Mouse (Mus musculus) effector memory CD4-positive, alpha-beta T cell, adult 7 months (primary cell): ENCODE measurements around the gene Hist2h2bb. TPM values are rescaled to one million over a fixed set of nuclear protein-coding genes. Genes with fewer than 3 reads are reported as not detected.

Experiments used
- polyA plus RNA-seq: library from polyadenylated mRNA; unstranded; fragments of 100-300 nt; shearing (Covaris generic); gene quantifications from one replicate; pipeline ENCODE4 v1.2.1, GENCODE M21; 2017

Hist2h2bb gene
- 4.8 TPM for polyA plus RNA-seq

DNA sequence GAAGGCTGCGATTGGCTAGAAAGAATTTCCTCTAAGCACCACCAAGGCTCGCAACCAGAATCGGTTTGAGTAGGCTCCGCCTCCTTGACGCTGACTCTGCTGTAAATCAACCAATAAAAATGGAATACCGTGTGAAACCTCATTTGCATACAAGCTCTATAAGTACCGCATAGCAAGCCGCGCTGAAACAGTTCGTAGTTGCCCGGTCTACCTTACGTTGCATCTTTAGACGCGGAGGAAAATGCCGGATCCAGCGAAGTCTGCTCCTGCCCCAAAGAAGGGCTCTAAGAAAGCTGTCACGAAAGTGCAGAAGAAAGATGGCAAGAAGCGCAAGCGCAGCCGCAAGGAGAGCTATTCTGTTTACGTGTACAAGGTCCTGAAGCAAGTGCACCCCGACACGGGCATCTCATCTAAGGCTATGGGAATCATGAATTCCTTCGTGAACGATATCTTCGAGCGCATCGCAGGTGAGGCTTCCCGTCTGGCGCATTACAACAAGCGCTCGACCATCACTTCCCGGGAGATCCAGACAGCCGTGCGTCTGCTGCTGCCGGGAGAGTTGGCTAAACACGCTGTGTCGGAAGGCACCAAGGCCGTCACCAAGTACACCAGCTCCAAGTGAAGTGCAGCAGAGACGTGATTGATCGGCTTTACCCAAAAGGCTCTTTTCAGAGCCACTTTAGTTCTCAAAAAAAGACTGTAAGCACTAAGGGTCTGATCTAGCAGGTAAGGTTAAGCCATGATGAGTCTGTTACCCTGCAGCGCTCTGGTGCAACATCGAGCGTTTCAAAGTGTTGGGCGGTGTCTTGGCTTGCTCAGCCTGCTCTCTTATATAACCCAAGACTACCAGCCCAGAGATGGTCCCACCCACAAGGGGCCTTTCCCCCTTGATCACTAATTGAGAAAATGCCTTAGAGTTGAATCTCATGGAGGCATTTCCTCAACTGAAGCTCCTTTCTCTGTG lies at the start of gene Hist2h2bb:
Hist2h2bb (plus strand) TSS at position 242 of the 964 bp plus-strand sequence.

GRCm38 (mm10) chr3:96220765-96221639 lies 48.5 kb upstream of the Hist2h2bb start, which contains the start of the genes Hist2h2ac and Hist2h2be:
Hist2h2ac (minus strand) TSS chr3:96220880.
Hist2h2be (plus strand) TSS chr3:96221119.

DNA sequence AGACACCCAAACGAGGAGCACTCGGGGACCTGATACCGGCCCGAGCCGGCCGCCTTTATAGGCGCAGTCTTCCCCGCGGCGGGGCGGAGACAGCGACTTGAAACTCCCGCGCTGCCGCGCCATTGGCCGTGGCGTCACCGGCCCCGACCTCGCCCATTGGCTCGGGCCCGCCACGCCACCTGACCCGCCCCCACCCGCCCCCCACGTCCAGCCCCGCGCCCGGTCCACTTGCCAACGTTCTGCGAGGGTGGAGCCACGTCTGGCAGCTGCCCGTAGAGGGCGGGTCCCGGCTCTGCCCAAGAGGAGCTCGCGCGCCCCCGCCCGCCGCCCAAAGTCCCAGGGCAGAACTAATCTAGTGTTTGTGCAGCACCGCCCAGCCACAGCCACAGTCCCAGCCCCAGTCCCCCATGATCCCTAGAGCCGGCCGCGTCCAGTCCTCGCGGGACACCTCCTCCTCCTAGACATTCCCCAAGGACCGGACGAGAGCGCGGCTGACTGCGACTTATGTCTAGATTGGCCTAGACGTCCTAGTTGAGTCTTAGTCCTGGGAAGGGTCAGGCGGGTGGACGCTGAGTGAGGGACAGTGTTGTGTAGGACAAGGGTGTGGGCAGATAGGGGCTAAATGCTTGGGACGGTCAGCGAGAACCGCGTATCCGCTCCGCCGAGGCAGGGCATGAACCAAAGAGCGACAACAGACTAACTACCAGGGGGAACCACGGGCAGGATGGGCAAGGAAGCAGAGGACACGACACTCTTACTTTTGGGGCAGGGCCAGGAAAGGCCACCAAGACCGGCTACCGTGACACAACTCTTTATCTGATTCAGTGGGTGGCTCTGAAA lies 30.4 kb upstream of the Hist2h2bb start, which contains the start of gene Hist2h3c2:
Hist2h3c2 (minus strand) TSS at position 174 of the 840 bp plus-strand sequence.

DNA sequence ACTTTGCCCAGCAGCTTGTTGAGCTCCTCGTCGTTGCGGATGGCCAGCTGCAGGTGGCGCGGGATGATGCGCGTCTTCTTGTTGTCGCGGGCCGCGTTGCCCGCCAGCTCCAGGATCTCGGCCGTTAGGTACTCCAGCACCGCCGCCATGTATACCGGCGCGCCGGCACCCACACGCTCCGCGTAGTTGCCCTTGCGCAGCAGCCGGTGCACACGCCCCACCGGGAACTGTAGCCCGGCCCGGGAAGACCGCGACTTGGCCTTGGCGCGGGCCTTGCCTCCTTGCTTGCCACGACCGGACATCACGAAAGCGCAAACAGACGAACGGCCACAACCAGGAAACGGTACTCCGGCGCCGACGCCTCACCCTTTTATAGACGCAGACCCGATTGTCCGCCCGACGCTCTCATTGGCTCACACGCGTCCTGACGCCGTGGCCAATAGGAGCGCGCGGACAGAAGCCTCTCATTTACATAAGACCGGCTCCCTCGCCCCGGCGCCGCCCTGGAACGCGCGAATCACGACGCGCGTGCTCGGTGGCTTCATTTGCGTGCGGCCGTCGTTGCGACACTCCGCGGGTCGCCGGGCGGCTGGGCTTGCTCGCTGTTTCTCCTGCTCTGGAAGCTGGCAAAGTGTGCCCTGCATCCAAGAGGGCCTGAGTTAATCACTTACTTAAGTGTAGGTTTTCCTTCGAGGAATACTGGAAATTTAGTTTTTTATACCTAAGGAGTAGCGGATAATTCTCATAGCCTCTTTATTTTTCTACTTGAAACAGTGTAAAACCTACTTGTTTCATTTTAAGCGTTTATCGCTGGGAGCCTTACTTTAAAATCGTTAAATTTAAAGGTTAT lies 29.4 kb upstream of the Hist2h2bb start, which contains the start of gene Hist2h2aa2:
Hist2h2aa2 (minus strand) TSS at position 328 of the 850 bp plus-strand sequence.

GRCm38 (mm10) chr3:96245003-96245886 lies 24.3 kb upstream of the Hist2h2bb start, which contains the start of gene Hist2h2aa1:
Hist2h2aa1 (plus strand) TSS chr3:96245497.

GRCm38 (mm10) chr3:96246427-96246856 lies 23.1 kb upstream of the Hist2h2bb start, which contains the start of gene Hist2h3c1:
Hist2h3c1 (plus strand) TSS chr3:96246685.

GRCm38 (mm10) chr3:96262979-96263550 lies 6.5 kb upstream of the Hist2h2bb start, which contains the start of gene Hist2h4:
Hist2h4 (minus strand) TSS chr3:96263311.

GRCm38 (mm10) chr3:96268051-96268775 lies 1.3 kb upstream of the Hist2h2bb start, which contains the start of gene Hist2h3b:
Hist2h3b (plus strand) TSS chr3:96268654.

DNA sequence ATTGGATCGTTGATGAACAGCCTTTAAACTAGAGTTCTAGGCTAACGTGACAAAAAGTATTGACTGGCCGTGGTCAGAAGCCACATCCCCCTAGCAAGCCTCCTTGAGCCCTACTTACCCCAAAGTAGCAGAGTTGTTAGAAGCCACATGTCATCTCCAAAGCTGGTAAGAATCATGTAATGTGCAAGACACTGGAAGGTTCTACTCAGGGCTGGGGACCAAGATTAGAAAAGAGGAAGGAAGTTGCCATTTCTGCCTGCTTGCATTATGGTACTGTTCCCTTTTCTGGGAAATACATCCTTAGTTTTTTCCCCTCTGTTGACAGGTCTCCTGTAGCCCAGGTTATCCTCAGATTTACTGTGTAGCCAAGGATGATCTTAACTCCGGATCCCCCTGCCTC lies 24.2 kb downstream of the Hist2h2bb start, which contains the start of gene Fcgr1:
Fcgr1 (minus strand) TSS at position 183 of the 400 bp plus-strand sequence.

Other genes starting within 250 kb of the Hist2h2bb start
- 19.4 TPM for gene Vps45, start 211.3 kb upstream of the Hist2h2bb start, polyA plus RNA-seq
- 12.6 TPM for gene Otud7b, start 165.2 kb upstream of the Hist2h2bb start, polyA plus RNA-seq
- 0.37 TPM for gene Mtmr11, start 107.7 kb upstream of the Hist2h2bb start, polyA plus RNA-seq
- 123 TPM for gene Sf3b4, start 97.4 kb upstream of the Hist2h2bb start, polyA plus RNA-seq
- 0.40 TPM for gene Sv2a, start 88.6 kb upstream of the Hist2h2bb start, polyA plus RNA-seq
- 7.2 TPM for gene Bola1, start 50.0 kb upstream of the Hist2h2bb start, polyA plus RNA-seq
- gene Hist2h2ab, start 49.9 kb upstream of the Hist2h2bb start, polyA plus RNA-seq, result 1.2 TPM
- 9.3 TPM for gene Hist2h2ac, start 48.9 kb upstream of the Hist2h2bb start, polyA plus RNA-seq
- gene Hist2h2be, start 48.6 kb upstream of the Hist2h2bb start, polyA plus RNA-seq, result 1.2 TPM
- not detected for gene Hist2h3c2, start 30.6 kb upstream of the Hist2h2bb start, polyA plus RNA-seq
- gene Hist2h2aa2, start 29.5 kb upstream of the Hist2h2bb start, polyA plus RNA-seq, result 35.5 TPM
- gene Hist2h2aa1, start 24.3 kb upstream of the Hist2h2bb start, polyA plus RNA-seq, result not detected
- not detected for gene Hist2h3c1, start 23.1 kb upstream of the Hist2h2bb start, polyA plus RNA-seq
- gene Hist2h4, start 6.4 kb upstream of the Hist2h2bb start, polyA plus RNA-seq, result 1.7 TPM
- 5.1 TPM for gene Hist2h3b, start 1.1 kb upstream of the Hist2h2bb start, polyA plus RNA-seq
- gene Fcgr1, start 24.2 kb downstream of the Hist2h2bb start, polyA plus RNA-seq, result not detected
- not detected for gene BC107364, start 182.6 kb downstream of the Hist2h2bb start, polyA plus RNA-seq